Mouse (Mus musculus): ENCODE results near the gene Drp2.

- TF ChIP-seq E2F4 (IDR thresholded peaks at IDR 0.05; ENCODE audit: insufficient read depth), result no peak
- TF ChIP-seq POLR2A (IDR thresholded peaks at IDR 0.05; ENCODE audit: insufficient read length, low read depth), result no peak
- TF ChIP-seq TCF12 (IDR thresholded peaks at IDR 0.05; ENCODE audit: insufficient read depth, poor library complexity, severe bottlenecking), result no peak
These were observed 19.9 kb downstream of the Drp2 start for GRCm38 (mm10) chrX:134424263-134424662.
